Mouse (Mus musculus): ENCODE data around the gene Tpst1. TPM values are rescaled to one million over a fixed set of nuclear protein-coding genes. Genes with fewer than 3 reads are reported as not detected.

Tpst1 gene
- polyA plus RNA-seq, 1 experiment from 2014 or later = 60.4 TPM

- no peaks in the 10 kb centered on the region for H3K4me1 ChIP-seq
- 85% methylated on average over 7 of the region's 7 CpGs for WGBS
- no peaks in the 10 kb centered on the region for H3K9me3 ChIP-seq (replicated peaks)
- peaks cover 94% of the 10 kb centered on the region for H3K36me3 ChIP-seq
- no peak overlapping the region for H3K4me3 ChIP-seq
- no peaks in the 10 kb centered on the region for H3K27me3 ChIP-seq (ENCODE audit: low read depth, poor library complexity, severe bottlenecking)
- H3K27ac ChIP-seq (replicated peaks) = no peak overlapping the region
- DNase-seq (ENCODE audit: low spot score) = no peak
Measured at GRCm38 (mm10) chr5:130044201-130044695, 28.9 kb upstream of the Tpst1 start.

- H3K9me3 ChIP-seq (replicated peaks) = no peaks in the 10 kb centered on the region
- H3K36me3 ChIP-seq = peaks cover 92% of the 10 kb centered on the region
- DNase-seq (ENCODE audit: low spot score) = no peak
- no peak overlapping the region for H3K27ac ChIP-seq (replicated peaks)
- 75% methylated on average over 7 of the region's 7 CpGs for WGBS
- H3K4me3 ChIP-seq = no peak overlapping the region
- no peaks in the 10 kb centered on the region for H3K27me3 ChIP-seq (ENCODE audit: low read depth, poor library complexity, severe bottlenecking)
- H3K4me1 ChIP-seq = no peaks in the 10 kb centered on the region
Measured at GRCm38 (mm10) chr5:130046100-130046499, 27.0 kb upstream of the Tpst1 start.

GRCm38 (mm10) chr5:130046589-130046988 is 26.5 kb upstream of the Tpst1 start:
- Histone ChIP-seq H3K4me1 (0 out of 2 replicates have a peak, but pooled peaks cover 3% of the 10 kb centered on the region), H3K27me3 (ENCODE audit: low read depth, poor library complexity, severe bottlenecking) (no peaks in the 10 kb centered on the region), H3K9me3 (replicated peaks) (no peaks in the 10 kb centered on the region), H3K4me3 (no peak overlapping the region), H3K27ac (replicated peaks) (no peak overlapping the region), H3K36me3 (peaks cover 92% of the 10 kb centered on the region)
- 94% methylated on average over 10 of the region's 10 CpGs for WGBS
- no peak for DNase-seq (ENCODE audit: low spot score)

- H3K9me3 ChIP-seq (replicated peaks) = no peaks in the 10 kb centered on the region
- H3K4me1 ChIP-seq = 0 out of 2 replicates have a peak, but pooled peaks cover 3% of the 10 kb centered on the region
- no peak for DNase-seq (ENCODE audit: low spot score)
- no peak overlapping the region for H3K4me3 ChIP-seq
- H3K36me3 ChIP-seq = peaks cover 91% of the 10 kb centered on the region
- no peaks in the 10 kb centered on the region for H3K27me3 ChIP-seq (ENCODE audit: low read depth, poor library complexity, severe bottlenecking)
- no peak overlapping the region for H3K27ac ChIP-seq (replicated peaks)
- 82% methylated on average over 6 of the region's 6 CpGs for WGBS
Measured at GRCm38 (mm10) chr5:130047013-130047412, 26.1 kb upstream of the Tpst1 start.

GRCm38 (mm10) chr5:130048786-130049520 is 24.2 kb upstream of the Tpst1 start:
- WGBS = 89% methylated on average over 15 of the region's 15 CpGs
- peaks cover 85% of the 10 kb centered on the region for H3K36me3 ChIP-seq
- H3K9me3 ChIP-seq (replicated peaks) = no peaks in the 10 kb centered on the region
- 0 out of 2 replicates have a peak overlapping the region, but pooled peaks have one; percentile 1 for H3K27ac ChIP-seq (replicated peaks)
- 0 out of 2 replicates have a peak, but pooled peaks cover 6% of the 10 kb centered on the region for H3K4me1 ChIP-seq
- H3K27me3 ChIP-seq (ENCODE audit: low read depth, poor library complexity, severe bottlenecking) = no peaks in the 10 kb centered on the region
- no peak for DNase-seq (ENCODE audit: low spot score)
- H3K4me3 ChIP-seq = no peak overlapping the region

- no peaks in the 10 kb centered on the region for H3K9me3 ChIP-seq (replicated peaks)
- no peaks in the 10 kb centered on the region for H3K27me3 ChIP-seq (ENCODE audit: low read depth, poor library complexity, severe bottlenecking)
- no peak overlapping the region for H3K27ac ChIP-seq (replicated peaks)
- H3K4me1 ChIP-seq = 0 out of 2 replicates have a peak, but pooled peaks cover 6% of the 10 kb centered on the region
- WGBS = 70% methylated on average over 6 of the region's 6 CpGs
- DNase-seq (ENCODE audit: low spot score) = no peak
- H3K4me3 ChIP-seq = no peak overlapping the region
- H3K36me3 ChIP-seq = peaks cover 81% of the 10 kb centered on the region
Measured at GRCm38 (mm10) chr5:130050416-130050815, 22.7 kb upstream of the Tpst1 start.

GRCm38 (mm10) chr5:130051073-130051860 is 21.9 kb upstream of the Tpst1 start:
- WGBS = 83% methylated on average over 15 of the region's 15 CpGs
- Histone ChIP-seq H3K4me3 (no peak overlapping the region), H3K4me1 (0 out of 2 replicates have a peak, but pooled peaks cover 6% of the 10 kb centered on the region), H3K27ac (replicated peaks) (0 out of 2 replicates have a peak overlapping the region, but pooled peaks have one; percentile 28), H3K9me3 (replicated peaks) (no peaks in the 10 kb centered on the region), H3K36me3 (peaks cover 76% of the 10 kb centered on the region), H3K27me3 (ENCODE audit: low read depth, poor library complexity, severe bottlenecking) (no peaks in the 10 kb centered on the region)
- DNase-seq (ENCODE audit: low spot score) = no peak

- Histone ChIP-seq H3K9me3 (replicated peaks) (no peaks in the 10 kb centered on the region), H3K27ac (replicated peaks) (no peak overlapping the region), H3K4me3 (no peak overlapping the region), H3K27me3 (ENCODE audit: low read depth, poor library complexity, severe bottlenecking) (no peaks in the 10 kb centered on the region), H3K36me3 (peaks cover 63% of the 10 kb centered on the region), H3K4me1 (0 out of 2 replicates have a peak, but pooled peaks cover 6% of the 10 kb centered on the region)
- no peak for DNase-seq (ENCODE audit: low spot score)
- WGBS = 78% methylated on average over 5 of the region's 5 CpGs
Measured at GRCm38 (mm10) chr5:130052510-130052909, 20.6 kb upstream of the Tpst1 start.

- 93% methylated on average over 6 of the region's 6 CpGs for WGBS
- Histone ChIP-seq H3K9me3 (replicated peaks) (no peaks in the 10 kb centered on the region), H3K27ac (replicated peaks) (no peak overlapping the region), H3K4me3 (no peak overlapping the region), H3K36me3 (peaks cover 63% of the 10 kb centered on the region), H3K27me3 (ENCODE audit: low read depth, poor library complexity, severe bottlenecking) (no peaks in the 10 kb centered on the region), H3K4me1 (0 out of 2 replicates have a peak, but pooled peaks cover 6% of the 10 kb centered on the region)
- DNase-seq (ENCODE audit: low spot score) = no peak
Measured at GRCm38 (mm10) chr5:130052955-130053354, 20.2 kb upstream of the Tpst1 start.

- Histone ChIP-seq H3K4me3 (no peak overlapping the region), H3K9me3 (replicated peaks) (no peaks in the 10 kb centered on the region), H3K4me1 (peaks cover 10% of the 10 kb centered on the region), H3K36me3 (peaks cover 69% of the 10 kb centered on the region), H3K27me3 (ENCODE audit: low read depth, poor library complexity, severe bottlenecking) (no peaks in the 10 kb centered on the region), H3K27ac (replicated peaks) (no peak overlapping the region)
- 88% methylated on average over 4 of the region's 4 CpGs for WGBS
- DNase-seq (ENCODE audit: low spot score) = no peak
Measured at GRCm38 (mm10) chr5:130055688-130056087, 17.4 kb upstream of the Tpst1 start.

GRCm38 (mm10) chr5:130056303-130056702 is 16.8 kb upstream of the Tpst1 start:
- DNase-seq (ENCODE audit: low spot score) = no peak
- H3K9me3 ChIP-seq (replicated peaks) = no peaks in the 10 kb centered on the region
- WGBS = 96% methylated on average over 2 of the region's 2 CpGs
- no peaks in the 10 kb centered on the region for H3K27me3 ChIP-seq (ENCODE audit: low read depth, poor library complexity, severe bottlenecking)
- H3K27ac ChIP-seq (replicated peaks) = no peak overlapping the region
- peaks cover 10% of the 10 kb centered on the region for H3K4me1 ChIP-seq
- no peak overlapping the region for H3K4me3 ChIP-seq
- H3K36me3 ChIP-seq = peaks cover 67% of the 10 kb centered on the region

- Histone ChIP-seq H3K27ac (replicated peaks) (no peak overlapping the region), H3K4me1 (peaks cover 3% of the 10 kb centered on the region), H3K36me3 (peaks cover 58% of the 10 kb centered on the region), H3K4me3 (no peak overlapping the region), H3K9me3 (replicated peaks) (no peaks in the 10 kb centered on the region), H3K27me3 (ENCODE audit: low read depth, poor library complexity, severe bottlenecking) (no peaks in the 10 kb centered on the region)
- DNase-seq (ENCODE audit: low spot score) = no peak
- WGBS = 84% methylated on average over 12 of the region's 12 CpGs
Measured at GRCm38 (mm10) chr5:130059413-130060328, 13.5 kb upstream of the Tpst1 start.

Data from midbrain, embryonic 10.5 days (tissue).